Mouse (Mus musculus): Measurements from ENCODE around the gene Dcaf8. TPM values are rescaled to one million over a fixed set of nuclear protein-coding genes. Genes with fewer than 3 reads are reported as not detected.

The Dcaf8 gene
- polyA plus RNA-seq, 1 experiment from 2014 or later: 110 TPM

DNA sequence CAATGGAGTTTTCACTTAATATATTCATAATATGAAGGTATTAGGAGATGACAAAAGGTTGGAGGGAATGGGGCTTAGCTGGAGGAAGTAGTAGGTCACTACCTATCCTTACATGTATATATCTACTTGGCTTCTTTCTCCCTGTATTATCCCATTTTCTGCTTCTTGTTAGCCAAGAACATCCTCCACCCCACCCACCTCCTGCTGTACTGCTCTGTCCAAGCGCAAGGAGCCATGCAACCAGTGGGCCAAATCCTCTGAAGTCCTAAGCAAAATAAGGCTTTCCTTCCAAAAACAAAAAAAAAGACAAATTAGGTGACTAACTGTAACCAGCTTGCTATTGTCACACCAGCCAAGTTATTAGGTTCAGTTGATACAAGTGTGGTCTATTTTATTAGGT lies 7.1 kb upstream of the Dcaf8 start:
- H3K9me3 ChIP-seq (replicated peaks; ENCODE audit: low read length): no peaks in the 10 kb centered on the region
- H3K27ac ChIP-seq: no peak overlapping the region
- H3K9ac ChIP-seq (ENCODE audit: low read depth, low read length): no peak overlapping the region
- no peaks in the 10 kb centered on the region for H3K27me3 ChIP-seq (ENCODE audit: insufficient read depth, low read length)
- H3K4me2 ChIP-seq (ENCODE audit: low read length): no peak overlapping the region
- TF ChIP-seq CTCF (IDR thresholded peaks at IDR 0.05; ENCODE audit: low read depth): no peak
- H3K4me3 ChIP-seq (replicated peaks; ENCODE audit: low read depth, low read length): no peak overlapping the region
- no peaks in the 10 kb centered on the region for H3K36me3 ChIP-seq (ENCODE audit: insufficient read depth, low read length)
- ATAC-seq (replicated peaks; ENCODE audit: low FRiP score, low read depth) (no peak), DNase-seq (ENCODE audit: low spot score) (no peak)
- 91% methylated on average over 1 of the region's 1 CpGs for WGBS
- no peaks in the 10 kb centered on the region for H3K4me1 ChIP-seq (replicated peaks; ENCODE audit: insufficient read depth, low read length)

GRCm38 (mm10) chr1:172141529-172141928 lies 6.4 kb upstream of the Dcaf8 start:
- no peak overlapping the region for H3K4me3 ChIP-seq (replicated peaks; ENCODE audit: low read depth, low read length)
- no peaks in the 10 kb centered on the region for H3K36me3 ChIP-seq (ENCODE audit: insufficient read depth, low read length)
- H3K4me2 ChIP-seq (ENCODE audit: low read length): no peak overlapping the region
- H3K27me3 ChIP-seq (ENCODE audit: insufficient read depth, low read length): no peaks in the 10 kb centered on the region
- no peak for DNase-seq (ENCODE audit: low spot score)
- WGBS: 58% methylated on average over 3 of the region's 3 CpGs
- TF ChIP-seq CTCF (IDR thresholded peaks at IDR 0.05; ENCODE audit: low read depth): no peak
- H3K9ac ChIP-seq (ENCODE audit: low read depth, low read length): no peak overlapping the region
- no peak; the same call in 1 of the 2 replicates for ATAC-seq (replicated peaks; ENCODE audit: low FRiP score, low read depth)
- H3K4me1 ChIP-seq (replicated peaks; ENCODE audit: insufficient read depth, low read length): no peaks in the 10 kb centered on the region
- no peak overlapping the region for H3K27ac ChIP-seq
- no peaks in the 10 kb centered on the region for H3K9me3 ChIP-seq (replicated peaks; ENCODE audit: low read length)

DNA sequence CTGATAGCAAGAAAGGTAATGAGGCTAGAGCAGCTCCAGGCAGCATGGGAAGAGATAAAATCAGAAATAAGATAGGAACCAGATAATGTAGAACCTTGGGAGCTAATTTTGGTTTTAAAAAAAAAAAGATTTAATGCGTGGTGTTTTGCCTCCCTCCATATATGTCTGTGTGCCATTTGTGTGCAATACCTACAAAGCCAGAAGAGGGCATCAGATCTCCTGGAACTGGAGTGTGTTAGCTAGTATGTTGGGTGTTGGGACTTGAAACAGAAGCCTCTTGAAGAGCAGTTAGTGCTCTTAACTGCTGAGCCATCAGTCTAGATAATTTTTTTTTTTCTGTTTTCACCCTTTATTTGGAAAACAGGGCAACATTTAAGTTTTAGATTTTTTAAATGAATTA lies 4.3 kb upstream of the Dcaf8 start:
- peak; percentile 87 for DNase-seq (ENCODE audit: low spot score)
- Histone ChIP-seq H3K27ac (no peak overlapping the region), H3K9me3 (replicated peaks; ENCODE audit: low read length) (no peaks in the 10 kb centered on the region), H3K36me3 (ENCODE audit: insufficient read depth, low read length) (no peaks in the 10 kb centered on the region), H3K4me2 (ENCODE audit: low read length) (no peak overlapping the region), H3K9ac (ENCODE audit: low read depth, low read length) (no peak overlapping the region), H3K4me1 (replicated peaks; ENCODE audit: insufficient read depth, low read length) (no peaks in the 10 kb centered on the region), H3K27me3 (ENCODE audit: insufficient read depth, low read length) (no peaks in the 10 kb centered on the region), H3K4me3 (replicated peaks; ENCODE audit: low read depth, low read length) (no peak overlapping the region)
- 29% methylated on average over 1 of the region's 1 CpGs for WGBS
- ATAC-seq (replicated peaks; ENCODE audit: low FRiP score, low read depth): no peak
- peak; percentile 85 for TF ChIP-seq CTCF (IDR thresholded peaks at IDR 0.05; ENCODE audit: low read depth)

DNA sequence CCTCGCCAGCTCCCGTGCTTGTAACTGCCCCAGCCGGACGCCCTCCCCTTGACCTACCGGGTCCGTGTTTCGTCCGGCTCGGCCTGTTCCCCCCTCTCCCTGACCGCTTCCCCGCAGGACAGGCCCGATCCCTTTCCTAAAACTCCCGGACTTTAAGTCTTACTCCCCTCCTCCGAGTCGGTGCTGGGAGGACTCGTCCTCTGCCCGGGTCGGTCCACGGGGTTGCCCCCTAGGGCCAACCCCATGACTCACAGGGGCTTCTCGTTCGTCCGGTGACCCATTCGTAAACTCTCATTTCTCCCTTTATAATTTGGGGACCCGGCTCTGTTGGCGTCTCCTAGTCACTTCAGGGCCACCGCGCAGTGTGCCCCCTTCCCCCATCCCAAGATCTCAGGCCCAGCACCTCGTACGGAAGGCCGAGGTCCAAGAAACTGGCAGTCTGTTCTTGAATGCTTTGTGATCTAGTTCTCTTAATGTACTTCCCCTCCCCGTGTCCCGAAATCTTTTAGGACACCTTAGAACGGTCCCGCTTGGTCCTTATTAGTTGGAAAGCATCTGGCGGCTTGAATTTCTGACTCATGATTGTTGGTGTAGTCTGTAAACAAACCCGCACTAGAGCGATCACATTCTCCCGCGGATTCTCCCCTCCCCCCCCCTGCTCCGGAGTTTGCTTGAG lies 533 bp downstream of the Dcaf8 start:
- H3K27ac ChIP-seq: peak overlapping the region; percentile 97
- 0 out of 2 replicates have a peak, but pooled peaks cover 8% of the 10 kb centered on the region for H3K4me1 ChIP-seq (replicated peaks; ENCODE audit: insufficient read depth, low read length)
- WGBS: under 1% methylated on average over 40 of the region's 40 CpGs
- H3K9ac ChIP-seq (ENCODE audit: low read depth, low read length): peak overlapping the region; percentile 99
- no peak for TF ChIP-seq CTCF (IDR thresholded peaks at IDR 0.05; ENCODE audit: low read depth)
- peak; percentile 68 for DNase-seq (ENCODE audit: low spot score)
- no peaks in the 10 kb centered on the region for H3K9me3 ChIP-seq (replicated peaks; ENCODE audit: low read length)
- peaks cover 21% of the 10 kb centered on the region for H3K36me3 ChIP-seq (ENCODE audit: insufficient read depth, low read length)
- H3K27me3 ChIP-seq (ENCODE audit: insufficient read depth, low read length): no peaks in the 10 kb centered on the region
- peak overlapping the region; percentile 72 for H3K4me2 ChIP-seq (ENCODE audit: low read length)
- peak; percentile 62 for ATAC-seq (replicated peaks; ENCODE audit: low FRiP score, low read depth)
- H3K4me3 ChIP-seq (replicated peaks; ENCODE audit: low read depth, low read length): peak overlapping the region; percentile 92

GRCm38 (mm10) chr1:172148955-172149815 lies 1.3 kb downstream of the Dcaf8 start:
- H3K27ac ChIP-seq: peak overlapping the region; percentile 97
- whole genome bisulfite sequencing: 7% methylated on average over 19 of the region's 19 CpGs
- peaks cover 24% of the 10 kb centered on the region for H3K36me3 ChIP-seq (ENCODE audit: insufficient read depth, low read length)
- H3K27me3 ChIP-seq (ENCODE audit: insufficient read depth, low read length): no peaks in the 10 kb centered on the region
- H3K4me1 ChIP-seq (replicated peaks; ENCODE audit: insufficient read depth, low read length): 0 out of 2 replicates have a peak, but pooled peaks cover 8% of the 10 kb centered on the region
- peak overlapping the region; percentile 92 for H3K4me3 ChIP-seq (replicated peaks; ENCODE audit: low read depth, low read length)
- DNase-seq (ENCODE audit: low spot score): peak; percentile 40
- no peak for ATAC-seq (replicated peaks; ENCODE audit: low FRiP score, low read depth)
- no peak for TF ChIP-seq CTCF (IDR thresholded peaks at IDR 0.05; ENCODE audit: low read depth)
- H3K4me2 ChIP-seq (ENCODE audit: low read length): peak overlapping the region; percentile 72
- H3K9ac ChIP-seq (ENCODE audit: low read depth, low read length): peak overlapping the region; percentile 99
- no peaks in the 10 kb centered on the region for H3K9me3 ChIP-seq (replicated peaks; ENCODE audit: low read length)

DNA sequence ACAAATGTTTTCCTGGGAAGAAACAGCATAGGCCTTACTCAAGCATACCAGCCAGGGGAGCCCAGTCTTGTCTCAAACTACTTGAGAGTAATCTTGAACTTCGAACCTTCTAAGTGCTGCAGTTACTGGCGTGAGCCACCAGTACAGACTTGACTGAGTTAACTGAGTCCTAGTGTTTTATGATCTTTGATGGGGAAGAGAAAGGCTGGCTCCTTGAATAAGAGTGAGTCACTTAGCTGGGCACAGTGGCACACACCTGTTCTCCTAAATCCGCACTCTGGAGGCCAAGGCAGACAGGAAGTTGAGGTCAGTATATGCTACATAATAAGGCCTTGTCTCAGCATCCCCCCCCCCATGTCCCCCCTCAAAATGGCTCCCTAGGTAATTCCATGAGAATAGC lies 6.7 kb downstream of the Dcaf8 start:
- WGBS: 91% methylated on average over 3 of the region's 3 CpGs
- ATAC-seq (replicated peaks; ENCODE audit: low FRiP score, low read depth): 0 out of 2 replicates have a peak, but pooled peaks have one; percentile 18
- peaks cover 36% of the 10 kb centered on the region for H3K36me3 ChIP-seq (ENCODE audit: insufficient read depth, low read length)
- H3K9ac ChIP-seq (ENCODE audit: low read depth, low read length): no peak overlapping the region
- no peak overlapping the region for H3K27ac ChIP-seq
- H3K4me2 ChIP-seq (ENCODE audit: low read length): no peak overlapping the region
- DNase-seq (ENCODE audit: low spot score): no peak
- H3K4me1 ChIP-seq (replicated peaks; ENCODE audit: insufficient read depth, low read length): 0 out of 2 replicates have a peak, but pooled peaks cover 6% of the 10 kb centered on the region
- no peaks in the 10 kb centered on the region for H3K9me3 ChIP-seq (replicated peaks; ENCODE audit: low read length)
- no peaks in the 10 kb centered on the region for H3K27me3 ChIP-seq (ENCODE audit: insufficient read depth, low read length)
- H3K4me3 ChIP-seq (replicated peaks; ENCODE audit: low read depth, low read length): no peak overlapping the region
- TF ChIP-seq CTCF (IDR thresholded peaks at IDR 0.05; ENCODE audit: low read depth): no peak

All from kidney, postnatal 0 days (tissue).